ENCODE assay signal across 21 mouse cellular contexts in genomic region chr8:48195971-48196370, GRCm38 (mm10).
DNase-seq lines count a peak whose midpoint lies in the region; ATAC-seq and TF ChIP-seq lines count a peak whose summit lies in the region.
"Had no signal": no experiment of that assay in that cellular context is flagged by ENCODE, and none has a peak within 500 bp of the region (broad histone marks: within the 10 kb centered on the region; RNA-seq: fewer than 3 reads in every experiment).

No protein-coding gene starts in this region.

- H3K4me1 ChIP-seq in ES-E14 (ENCODE audit: control insufficient read depth in 2 of 2, insufficient read depth in 2 of 2, low read length in 2 of 2, poor library complexity in 1 of 2), result peaks cover 2% of the 10 kb centered on the region in 2 experiments; a peak in 3 of 4 replicates
- H3K4me1 ChIP-seq: embryonic facial prominence, embryonic 13.5 days; embryonic facial prominence, embryonic 15.5 days; forebrain, embryonic 13.5 days; forebrain, embryonic 15.5 days had no signal

- no peak overlapping the region for H3K9ac ChIP-seq in ES-E14 (ENCODE audit: insufficient read depth, low read depth, low read length, poor library complexity, severe bottlenecking)
- H3K9ac ChIP-seq: embryonic facial prominence, embryonic 13.5 days; embryonic facial prominence, embryonic 15.5 days; forebrain, embryonic 13.5 days; forebrain, embryonic 15.5 days; forebrain, postnatal 0 days had no signal

- no peak overlapping the region for H3K4me3 ChIP-seq in ES-E14 (ENCODE audit: insufficient read depth in 1 of 2, low read depth in 1 of 2, low read length in 2 of 2, poor library complexity in 1 of 2, severe bottlenecking in 1 of 2)
- H3K4me3 ChIP-seq: embryonic facial prominence, embryonic 13.5 days; embryonic facial prominence, embryonic 15.5 days; erythroblast, embryonic 14.5 days; forebrain, embryonic 13.5 days; forebrain, embryonic 15.5 days had no signal

- no peaks in the 10 kb centered on the region for H3K36me3 ChIP-seq in ES-E14 (ENCODE audit: control insufficient read depth, insufficient read depth, low read length, poor library complexity, severe bottlenecking)
- H3K36me3 ChIP-seq: embryonic facial prominence, embryonic 13.5 days; embryonic facial prominence, embryonic 15.5 days; forebrain, embryonic 15.5 days had no signal

- no peak for ATAC-seq in megakaryocyte, adult 5-6 weeks (ENCODE audit: poor library complexity, severe bottlenecking)
- ATAC-seq: forebrain, embryonic 13.5 days; forebrain, embryonic 15.5 days; forebrain, postnatal 0 days had no signal

- peak overlapping the region; percentile 42; the same call in 1 of the 2 replicates for H3K27ac ChIP-seq in ES-E14 (ENCODE audit: insufficient read depth, low read depth, low read length, poor library complexity, severe bottlenecking)
- H3K27ac ChIP-seq: embryonic facial prominence, embryonic 13.5 days; embryonic facial prominence, embryonic 15.5 days; forebrain, embryonic 13.5 days; forebrain, embryonic 15.5 days had no signal

- in situ Hi-C loops in ES-E14 (cut with MboI; ENCODE audit: low sequenced_read_pairs in 2 of 2, unreplicated experiment in 2 of 2), result no loop called here

- DNase-seq in ES-CJ7 (ENCODE audit: low read depth, low spot score), result peak; percentile 96
- DNase-seq in ES-E14 (ENCODE audit: low read depth, low spot score), result no peak
- peak; percentile 91 for DNase-seq in ZHBTc4 (ENCODE audit: low read depth, low spot score)
- no peak for DNase-seq in left cerebral cortex, postnatal 14 days (ENCODE audit: low spot score in 2 of 2)
- DNase-seq: adrenal gland, adult 2 months; adrenal gland, postnatal 10 days; adrenal gland, postnatal 25 days; cerebellum, adult 11 months; cerebellum, adult 18-20 months; cerebellum, adult 8-10 months; cerebellum, adult 9-11 months; cerebellum, postnatal 14 days; cerebellum, postnatal 36 days; embryo, embryonic 11 days; forebrain, postnatal 0 days had no signal

- H3K9me3 ChIP-seq in ES-E14 (ENCODE audit: control insufficient read depth, insufficient read depth, low read depth, low read length), result no peaks in the 10 kb centered on the region
- H3K9me3 ChIP-seq: embryonic facial prominence, embryonic 13.5 days; embryonic facial prominence, embryonic 15.5 days; forebrain, embryonic 15.5 days had no signal

- intact Hi-C loops in left cerebral cortex, postnatal 14 days (cut with DNase I), result no loop called here

TF ChIP-seq in ES-E14, 5 proteins besides CTCF, POLR2A, EP300 and RAD21:
- TF ChIP-seq ZC3H11A (IDR thresholded peaks at IDR 0.05; ENCODE audit: borderline replicate concordance, low read depth, low read length), result no peak
- TF ChIP-seq HCFC1 (IDR thresholded peaks at IDR 0.05; ENCODE audit: borderline replicate concordance, insufficient read depth, low read length), result no peak
- no peak for TF ChIP-seq MAFK (IDR thresholded peaks at IDR 0.05; ENCODE audit: insufficient read depth, low read depth, low read length)
- TF ChIP-seq CHD2 (IDR thresholded peaks at IDR 0.05; ENCODE audit: low read depth, low read length), result no peak
- no peak for TF ChIP-seq ZNF384 (IDR thresholded peaks at IDR 0.05; ENCODE audit: low read depth, low read length)

Comparison
In these comparisons a context has a peak if more than half of its experiments do, and no peak if none do; other contexts are left out.
1. DNase-seq: peak in ES-CJ7 (single experiment) and ZHBTc4 (single experiment); none in ES-E14 (single experiment) and left cerebral cortex, postnatal 14 days (0 of 2).